Mouse (Mus musculus): ENCODE data around the gene Zfp683. TPM values are rescaled to one million over a fixed set of nuclear protein-coding genes. Genes with fewer than 3 reads are reported as not detected.

Gene Zfp683
- polyA plus RNA-seq, 1 experiment from 2014 or later: not detected

GRCm38 (mm10) chr4:134061166-134061830 is 7.7 kb downstream of the Zfp683 start:
- Histone ChIP-seq H3K36me3 (ENCODE audit: control insufficient read depth, insufficient read depth, low read length) (no peaks in the 10 kb centered on the region), H3K4me2 (ENCODE audit: low read length) (no peak overlapping the region), H3K27ac (ENCODE audit: low read length) (no peak overlapping the region), H3K27me3 (ENCODE audit: control insufficient read depth, insufficient read depth, low read depth, low read length) (peaks cover 6% of the 10 kb centered on the region; the same call in 1 of the 2 replicates), H3K4me1 (ENCODE audit: control insufficient read depth, insufficient read depth, low read length) (no peaks in the 10 kb centered on the region), H3K4me3 (ENCODE audit: low read depth, low read length) (no peak overlapping the region), H3K9me3 (replicated peaks; ENCODE audit: control insufficient read depth, low read length, poor library complexity, severe bottlenecking) (no peaks in the 10 kb centered on the region), H3K9ac (ENCODE audit: low read depth, low read length) (no peak overlapping the region)
- no peak for ATAC-seq
- WGBS: 63% methylated on average over 18 of the region's 18 CpGs

- no peaks in the 10 kb centered on the region for H3K4me1 ChIP-seq (ENCODE audit: control insufficient read depth, insufficient read depth, low read length)
- H3K4me3 ChIP-seq (ENCODE audit: low read depth, low read length): no peak overlapping the region
- no peak overlapping the region for H3K27ac ChIP-seq (ENCODE audit: low read length)
- no peak overlapping the region for H3K4me2 ChIP-seq (ENCODE audit: low read length)
- H3K36me3 ChIP-seq (ENCODE audit: control insufficient read depth, insufficient read depth, low read length): no peaks in the 10 kb centered on the region
- H3K9ac ChIP-seq (ENCODE audit: low read depth, low read length): no peak overlapping the region
- 52% methylated on average over 8 of the region's 8 CpGs for WGBS
- peaks cover 6% of the 10 kb centered on the region; the same call in 1 of the 2 replicates for H3K27me3 ChIP-seq (ENCODE audit: control insufficient read depth, insufficient read depth, low read depth, low read length)
- no peak for ATAC-seq
- H3K9me3 ChIP-seq (replicated peaks; ENCODE audit: control insufficient read depth, low read length, poor library complexity, severe bottlenecking): no peaks in the 10 kb centered on the region
Measured at GRCm38 (mm10) chr4:134061944-134062446, 8.4 kb downstream of the Zfp683 start.

- ATAC-seq: no peak
- no peak overlapping the region for H3K4me3 ChIP-seq (ENCODE audit: low read depth, low read length)
- H3K4me2 ChIP-seq (ENCODE audit: low read length): no peak overlapping the region
- 77% methylated on average over 8 of the region's 8 CpGs for WGBS
- H3K4me1 ChIP-seq (ENCODE audit: control insufficient read depth, insufficient read depth, low read length): no peaks in the 10 kb centered on the region
- no peak overlapping the region for H3K9ac ChIP-seq (ENCODE audit: low read depth, low read length)
- no peaks in the 10 kb centered on the region for H3K36me3 ChIP-seq (ENCODE audit: control insufficient read depth, insufficient read depth, low read length)
- no peaks in the 10 kb centered on the region for H3K9me3 ChIP-seq (replicated peaks; ENCODE audit: control insufficient read depth, low read length, poor library complexity, severe bottlenecking)
- no peak overlapping the region for H3K27ac ChIP-seq (ENCODE audit: low read length)
- peaks cover 6% of the 10 kb centered on the region; the same call in 1 of the 2 replicates for H3K27me3 ChIP-seq (ENCODE audit: control insufficient read depth, insufficient read depth, low read depth, low read length)
Measured at GRCm38 (mm10) chr4:134062561-134062960, 8.9 kb downstream of the Zfp683 start.

- H3K27ac ChIP-seq (ENCODE audit: low read length): no peak overlapping the region
- H3K4me2 ChIP-seq (ENCODE audit: low read length): no peak overlapping the region
- H3K27me3 ChIP-seq (ENCODE audit: control insufficient read depth, insufficient read depth, low read depth, low read length): peaks cover 6% of the 10 kb centered on the region; the same call in 1 of the 2 replicates
- no peaks in the 10 kb centered on the region for H3K9me3 ChIP-seq (replicated peaks; ENCODE audit: control insufficient read depth, low read length, poor library complexity, severe bottlenecking)
- H3K4me3 ChIP-seq (ENCODE audit: low read depth, low read length): no peak overlapping the region
- WGBS: 27% methylated on average over 20 of the region's 23 CpGs
- no peaks in the 10 kb centered on the region for H3K36me3 ChIP-seq (ENCODE audit: control insufficient read depth, insufficient read depth, low read length)
- H3K4me1 ChIP-seq (ENCODE audit: control insufficient read depth, insufficient read depth, low read length): no peaks in the 10 kb centered on the region
- no peak overlapping the region for H3K9ac ChIP-seq (ENCODE audit: low read depth, low read length)
- ATAC-seq: no peak
Measured at GRCm38 (mm10) chr4:134065431-134066004, 11.9 kb downstream of the Zfp683 start.

- Histone ChIP-seq H3K4me1 (ENCODE audit: control insufficient read depth, insufficient read depth, low read length) (no peaks in the 10 kb centered on the region), H3K4me3 (ENCODE audit: low read depth, low read length) (no peak overlapping the region), H3K9me3 (replicated peaks; ENCODE audit: control insufficient read depth, low read length, poor library complexity, severe bottlenecking) (no peaks in the 10 kb centered on the region), H3K4me2 (ENCODE audit: low read length) (no peak overlapping the region), H3K9ac (ENCODE audit: low read depth, low read length) (no peak overlapping the region), H3K36me3 (ENCODE audit: control insufficient read depth, insufficient read depth, low read length) (no peaks in the 10 kb centered on the region), H3K27me3 (ENCODE audit: control insufficient read depth, insufficient read depth, low read depth, low read length) (peaks cover 6% of the 10 kb centered on the region; the same call in 1 of the 2 replicates), H3K27ac (ENCODE audit: low read length) (no peak overlapping the region)
- no peak for ATAC-seq
- WGBS: 89% methylated on average over 8 of the region's 8 CpGs
Measured at GRCm38 (mm10) chr4:134067383-134067782, 13.7 kb downstream of the Zfp683 start.

GRCm38 (mm10) chr4:134067833-134068544 is 14.4 kb downstream of the Zfp683 start:
- Histone ChIP-seq H3K9me3 (replicated peaks; ENCODE audit: control insufficient read depth, low read length, poor library complexity, severe bottlenecking) (no peaks in the 10 kb centered on the region), H3K4me3 (ENCODE audit: low read depth, low read length) (no peak overlapping the region), H3K27ac (ENCODE audit: low read length) (no peak overlapping the region), H3K4me1 (ENCODE audit: control insufficient read depth, insufficient read depth, low read length) (no peaks in the 10 kb centered on the region), H3K9ac (ENCODE audit: low read depth, low read length) (no peak overlapping the region), H3K27me3 (ENCODE audit: control insufficient read depth, insufficient read depth, low read depth, low read length) (peaks cover 6% of the 10 kb centered on the region; the same call in 1 of the 2 replicates), H3K36me3 (ENCODE audit: control insufficient read depth, insufficient read depth, low read length) (no peaks in the 10 kb centered on the region), H3K4me2 (ENCODE audit: low read length) (no peak overlapping the region)
- ATAC-seq: no peak
- WGBS: 88% methylated on average over 7 of the region's 7 CpGs

- no peak overlapping the region for H3K4me2 ChIP-seq (ENCODE audit: low read length)
- H3K27ac ChIP-seq (ENCODE audit: low read length): no peak overlapping the region
- peaks cover 6% of the 10 kb centered on the region; the same call in 1 of the 2 replicates for H3K27me3 ChIP-seq (ENCODE audit: control insufficient read depth, insufficient read depth, low read depth, low read length)
- WGBS: 88% methylated on average over 4 of the region's 4 CpGs
- no peaks in the 10 kb centered on the region for H3K9me3 ChIP-seq (replicated peaks; ENCODE audit: control insufficient read depth, low read length, poor library complexity, severe bottlenecking)
- no peak for ATAC-seq
- H3K36me3 ChIP-seq (ENCODE audit: control insufficient read depth, insufficient read depth, low read length): no peaks in the 10 kb centered on the region
- H3K9ac ChIP-seq (ENCODE audit: low read depth, low read length): no peak overlapping the region
- no peaks in the 10 kb centered on the region for H3K4me1 ChIP-seq (ENCODE audit: control insufficient read depth, insufficient read depth, low read length)
- no peak overlapping the region for H3K4me3 ChIP-seq (ENCODE audit: low read depth, low read length)
Measured at GRCm38 (mm10) chr4:134068793-134069580, 15.3 kb downstream of the Zfp683 start.

GRCm38 (mm10) chr4:134078694-134079093 is 25.1 kb downstream of the Zfp683 start:
- Histone ChIP-seq H3K36me3 (ENCODE audit: control insufficient read depth, insufficient read depth, low read length) (no peaks in the 10 kb centered on the region), H3K27me3 (ENCODE audit: control insufficient read depth, insufficient read depth, low read depth, low read length) (peaks cover 14% of the 10 kb centered on the region), H3K9ac (ENCODE audit: low read depth, low read length) (no peak overlapping the region; the same call in 1 of the 2 replicates), H3K27ac (ENCODE audit: low read length) (no peak overlapping the region), H3K4me1 (ENCODE audit: control insufficient read depth, insufficient read depth, low read length) (peaks cover 5% of the 10 kb centered on the region; the same call in 1 of the 2 replicates), H3K4me3 (ENCODE audit: low read depth, low read length) (no peak overlapping the region), H3K4me2 (ENCODE audit: low read length) (no peak overlapping the region), H3K9me3 (replicated peaks; ENCODE audit: control insufficient read depth, low read length, poor library complexity, severe bottlenecking) (no peaks in the 10 kb centered on the region)
- WGBS: 26% methylated on average over 3 of the region's 3 CpGs
- ATAC-seq: no peak

Measured in midbrain, embryonic 16.5 days (tissue).